Mouse (Mus musculus) kidney, postnatal 36 days (tissue): ENCODE measurements around the gene Vegfa.
A peak's percentile ranks its signal among the peaks of the same experiment; 100 is the strongest.

ENCODE experiments used
- DNase-seq, 2 experiments: peaks; one replicate each; pipeline ENCODE4 v3.0.0; 2021 to 2022; ENCODE audit warnings: mixed read lengths in 2 of 2

Gene Vegfa

GRCm38 (mm10) chr17:46049567-46049966 lies 17.4 kb upstream of the Vegfa start:
- no peak for DNase-seq

DNA sequence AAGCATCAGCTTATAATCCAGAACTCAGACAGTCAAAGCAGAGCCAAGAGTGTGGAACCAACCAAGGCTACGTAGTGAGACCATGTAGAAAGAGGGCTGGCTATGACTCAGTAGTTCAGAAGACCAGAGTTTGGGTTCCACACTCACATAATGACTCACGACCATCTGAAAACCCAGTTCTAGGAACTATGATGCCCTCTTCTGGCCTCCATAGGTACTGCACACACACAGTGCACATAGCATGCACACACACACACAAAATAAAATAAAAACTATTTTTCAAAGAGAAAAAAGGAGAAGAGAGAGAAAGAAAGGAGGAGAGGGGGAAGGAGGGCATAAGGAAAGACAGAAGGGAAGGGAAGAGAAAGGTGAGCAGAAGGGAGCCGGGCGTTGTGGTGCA lies 16.0 kb upstream of the Vegfa start:
- no peak for DNase-seq

- no peak for DNase-seq
Observed at GRCm38 (mm10) chr17:46045742-46046141, 13.6 kb upstream of the Vegfa start.

- no peak for DNase-seq
Observed at GRCm38 (mm10) chr17:46044953-46045352, 12.8 kb upstream of the Vegfa start.

- no peak for DNase-seq
Observed at GRCm38 (mm10) chr17:46042158-46042557, 10.0 kb upstream of the Vegfa start.

- no peak for DNase-seq
Observed at GRCm38 (mm10) chr17:46041679-46042078, 9.5 kb upstream of the Vegfa start.

- peak; percentile 40 to 74 for DNase-seq
Observed at GRCm38 (mm10) chr17:46041223-46041622, 9.1 kb upstream of the Vegfa start.

GRCm38 (mm10) chr17:46040561-46040960 lies 8.4 kb upstream of the Vegfa start:
- no peak for DNase-seq

DNA sequence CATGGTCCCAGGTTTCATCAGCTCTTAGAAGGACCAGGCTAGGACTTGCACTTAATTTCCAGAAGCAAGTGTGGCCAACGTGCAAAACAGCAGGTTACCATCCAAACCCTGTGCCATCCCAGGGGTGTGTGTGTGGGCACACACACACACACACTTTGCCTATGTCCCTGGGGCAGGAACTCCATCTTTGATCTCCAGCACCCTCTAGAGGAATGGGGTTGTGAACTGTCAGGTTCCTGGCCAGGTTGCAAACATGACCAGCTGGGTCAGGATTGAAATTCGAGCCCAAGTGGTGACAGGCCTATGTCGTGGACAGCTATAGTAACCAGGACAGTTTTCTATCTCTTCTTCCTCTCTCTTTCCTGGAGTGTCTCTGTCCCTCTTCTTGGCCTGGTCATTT lies 6.7 kb upstream of the Vegfa start:
- no peak for DNase-seq

DNA sequence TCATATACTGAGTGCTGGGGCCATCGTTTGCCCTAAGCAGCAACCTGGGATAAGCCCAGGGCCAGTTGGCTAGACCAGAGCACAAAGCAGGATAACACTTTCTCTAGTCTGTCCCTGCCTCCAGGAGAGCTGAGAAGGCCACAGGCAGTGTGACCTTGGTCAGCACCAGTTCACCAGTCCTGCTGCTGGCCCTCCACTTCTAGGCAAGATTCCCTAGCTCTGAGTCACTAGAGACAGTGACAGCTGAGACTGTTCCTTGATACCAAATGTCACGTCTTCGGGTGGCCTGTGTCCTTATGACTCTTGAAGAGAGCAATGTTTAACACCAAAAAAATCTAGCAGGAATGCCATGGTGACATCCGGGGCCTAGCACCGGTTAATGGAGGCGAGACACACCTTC lies 4.2 kb upstream of the Vegfa start:
- DNase-seq = no peak

- DNase-seq = no peak
Observed at GRCm38 (mm10) chr17:46034110-46034509, 1.9 kb upstream of the Vegfa start.

DNA sequence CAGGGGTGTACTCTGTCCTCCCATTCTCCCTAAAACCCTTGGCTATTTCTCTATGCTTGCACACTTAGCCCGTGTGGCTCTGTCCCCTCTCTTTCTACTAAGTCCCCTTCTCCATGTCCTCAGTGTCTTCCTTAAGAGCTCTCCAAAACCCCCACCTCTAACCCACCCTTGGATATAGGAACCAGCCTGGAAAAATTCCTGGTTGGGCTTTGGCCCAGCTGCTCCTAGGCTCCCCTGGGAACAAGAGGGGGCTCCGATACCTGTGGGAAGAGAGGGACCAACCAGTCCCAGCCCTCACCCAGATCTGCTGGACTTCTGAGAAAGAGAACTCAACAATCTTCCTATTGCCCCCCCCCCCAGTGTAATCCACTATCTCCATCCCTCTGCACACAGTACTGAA lies 1.4 kb upstream of the Vegfa start:
- DNase-seq = no peak

DNA sequence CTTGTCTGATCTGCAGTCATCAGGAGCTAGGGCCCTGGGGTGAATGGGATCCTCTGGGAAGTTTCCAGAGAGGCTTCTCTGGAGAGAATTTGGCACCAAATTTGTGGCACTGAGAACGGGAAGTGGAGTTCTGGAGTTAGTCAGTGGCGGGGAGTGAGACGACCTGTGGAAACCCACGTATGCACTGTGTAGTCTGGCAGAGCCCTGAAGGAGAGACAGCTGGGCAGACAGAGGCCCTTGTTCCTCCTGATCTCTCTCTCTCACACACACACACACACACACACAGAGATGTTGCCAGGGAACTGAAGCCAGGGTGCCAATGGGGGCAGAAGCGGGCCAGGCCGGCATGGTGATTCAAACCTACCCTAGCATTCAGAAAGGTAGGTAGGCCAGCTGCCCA lies 953 bp upstream of the Vegfa start:
- DNase-seq = no peak

DNA sequence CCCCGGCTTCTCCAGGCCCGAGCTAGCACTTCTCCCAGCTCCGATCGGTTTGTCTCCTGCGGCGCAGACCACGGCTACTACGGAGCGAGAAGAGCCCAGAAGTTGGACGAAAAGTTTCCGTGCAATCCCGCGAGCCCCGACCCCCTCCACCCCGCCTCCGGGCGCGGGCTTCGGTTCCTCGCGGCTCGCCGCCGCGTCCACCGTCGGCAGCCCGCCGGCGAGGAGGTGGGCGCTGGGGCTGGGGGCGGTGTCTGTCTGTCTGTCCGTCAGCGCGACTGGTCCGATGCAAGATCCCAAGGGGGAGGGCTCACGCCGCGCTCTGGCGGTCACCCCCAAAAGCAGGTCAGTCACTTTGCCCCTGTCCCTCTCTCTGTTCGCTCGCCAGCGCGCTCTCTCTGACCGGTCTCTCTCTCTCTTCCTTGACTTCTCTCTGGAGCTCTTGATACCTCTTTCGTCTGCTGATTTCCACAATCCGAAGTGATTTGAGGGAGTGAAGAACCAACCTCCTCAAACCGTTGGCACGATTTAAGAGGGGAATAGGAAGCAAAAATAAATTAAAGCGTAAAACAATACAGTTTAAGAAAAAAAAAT lies 453 bp downstream of the Vegfa start:
- DNase-seq = peak; percentile 66 to 79

DNA sequence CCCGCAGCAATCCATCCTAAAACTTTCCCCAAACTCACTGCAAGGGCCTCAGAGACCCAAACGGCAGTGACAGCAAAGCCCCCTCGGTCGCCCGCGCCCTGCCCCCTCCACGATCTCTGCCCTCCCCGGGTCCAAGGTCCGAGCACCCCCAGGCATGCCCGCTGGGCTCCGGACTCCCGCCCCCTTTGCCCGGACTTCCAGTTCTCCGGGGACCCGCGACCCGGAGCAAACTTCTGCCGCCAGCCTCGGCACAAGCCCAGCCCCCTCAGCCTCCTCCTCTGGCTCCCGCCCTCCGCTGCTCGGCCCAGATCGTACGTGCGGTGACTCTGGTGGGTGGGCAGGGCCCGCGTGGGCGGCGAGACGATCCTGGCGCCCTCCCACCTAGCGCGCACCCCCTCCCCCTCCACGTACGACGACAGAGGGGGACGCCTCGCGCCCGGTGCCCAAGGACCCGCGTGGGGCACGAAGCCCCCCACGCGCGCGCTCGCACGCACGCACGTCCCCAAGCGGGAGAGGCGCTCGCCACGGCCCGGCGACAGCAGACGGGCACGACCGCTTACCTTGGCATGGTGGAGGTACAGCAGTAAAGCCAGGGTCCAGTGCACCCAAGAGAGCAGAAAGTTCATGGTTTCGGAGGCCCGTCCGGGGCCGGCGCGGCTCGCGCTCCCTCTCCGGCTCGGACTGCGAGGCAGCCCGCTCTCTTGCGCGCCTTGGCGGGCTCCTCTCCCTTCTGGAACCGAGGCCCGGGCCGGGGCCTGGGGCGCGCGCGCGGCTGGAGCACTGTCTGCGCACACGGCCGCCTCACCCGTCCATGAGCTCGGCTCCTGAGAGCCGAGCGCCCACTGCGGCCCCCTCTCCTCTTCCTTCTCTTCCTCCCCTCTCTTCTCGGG lies 1.2 kb downstream of the Vegfa start:
- DNase-seq = peak; percentile 92 to 93

- peak; percentile 65 to 79 for DNase-seq
Observed at GRCm38 (mm10) chr17:46030323-46030730, 1.8 kb downstream of the Vegfa start.

DNA sequence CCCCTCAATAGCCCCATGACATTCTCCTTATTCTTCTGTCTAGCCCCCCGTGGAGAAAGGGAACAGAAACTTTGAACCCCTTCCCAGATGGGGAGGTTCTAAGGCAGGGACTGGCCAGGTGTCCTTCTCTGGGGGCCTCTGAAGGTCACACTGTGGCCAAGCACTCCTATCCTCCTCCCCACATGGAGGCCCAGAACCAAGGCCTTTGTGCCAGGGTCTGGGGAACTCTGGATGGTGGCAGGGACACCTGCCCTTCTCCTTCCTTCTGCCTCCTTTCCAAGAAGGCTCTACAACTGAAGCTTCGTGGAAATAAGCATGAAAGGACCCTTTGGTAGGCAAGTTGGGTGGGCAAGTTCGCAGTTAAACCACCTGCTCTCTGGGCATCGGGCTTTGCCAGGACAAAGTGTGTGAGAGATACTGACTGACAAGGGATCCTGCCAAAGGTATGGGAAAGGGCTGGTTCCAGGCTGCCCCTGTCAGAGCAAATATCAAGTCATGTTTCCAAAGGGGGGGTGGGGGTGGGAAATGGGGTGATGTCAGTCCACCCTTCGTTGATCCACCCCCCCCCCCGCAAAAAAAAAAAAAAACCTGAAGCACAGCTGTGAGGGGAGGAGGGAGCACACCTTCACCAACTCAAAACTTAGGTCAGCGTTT lies 2.5 kb downstream of the Vegfa start:
- peak; percentile 23 to 44 for DNase-seq

DNA sequence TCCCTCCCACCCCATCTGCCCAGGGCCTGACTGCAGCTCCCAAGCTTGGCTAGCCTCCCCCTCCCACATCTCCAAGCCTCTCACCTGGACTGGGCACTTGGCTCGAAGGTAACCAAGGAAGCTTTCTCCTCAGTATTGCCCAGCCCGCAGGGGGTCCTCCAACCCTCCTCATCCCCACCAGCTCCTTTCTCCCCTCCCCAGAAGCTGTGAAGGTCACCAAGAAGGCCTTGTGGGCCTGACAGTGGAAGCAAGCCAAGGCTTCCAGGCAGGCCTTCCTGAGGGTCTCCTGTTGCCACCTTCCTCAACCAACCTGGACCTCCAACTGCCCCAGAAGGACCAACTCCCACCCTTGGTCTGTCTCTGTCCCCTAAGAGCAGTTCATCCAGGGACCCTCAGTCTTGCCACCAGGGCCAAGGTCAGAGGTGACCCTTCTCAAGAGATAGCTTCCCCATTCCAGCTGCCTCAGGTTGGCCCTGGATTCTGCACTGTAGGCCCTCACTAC lies 3.1 kb downstream of the Vegfa start:
- DNase-seq = no peak

GRCm38 (mm10) chr17:46028210-46029051 lies 3.7 kb downstream of the Vegfa start:
- peak; percentile 75 to 84 for DNase-seq

DNA sequence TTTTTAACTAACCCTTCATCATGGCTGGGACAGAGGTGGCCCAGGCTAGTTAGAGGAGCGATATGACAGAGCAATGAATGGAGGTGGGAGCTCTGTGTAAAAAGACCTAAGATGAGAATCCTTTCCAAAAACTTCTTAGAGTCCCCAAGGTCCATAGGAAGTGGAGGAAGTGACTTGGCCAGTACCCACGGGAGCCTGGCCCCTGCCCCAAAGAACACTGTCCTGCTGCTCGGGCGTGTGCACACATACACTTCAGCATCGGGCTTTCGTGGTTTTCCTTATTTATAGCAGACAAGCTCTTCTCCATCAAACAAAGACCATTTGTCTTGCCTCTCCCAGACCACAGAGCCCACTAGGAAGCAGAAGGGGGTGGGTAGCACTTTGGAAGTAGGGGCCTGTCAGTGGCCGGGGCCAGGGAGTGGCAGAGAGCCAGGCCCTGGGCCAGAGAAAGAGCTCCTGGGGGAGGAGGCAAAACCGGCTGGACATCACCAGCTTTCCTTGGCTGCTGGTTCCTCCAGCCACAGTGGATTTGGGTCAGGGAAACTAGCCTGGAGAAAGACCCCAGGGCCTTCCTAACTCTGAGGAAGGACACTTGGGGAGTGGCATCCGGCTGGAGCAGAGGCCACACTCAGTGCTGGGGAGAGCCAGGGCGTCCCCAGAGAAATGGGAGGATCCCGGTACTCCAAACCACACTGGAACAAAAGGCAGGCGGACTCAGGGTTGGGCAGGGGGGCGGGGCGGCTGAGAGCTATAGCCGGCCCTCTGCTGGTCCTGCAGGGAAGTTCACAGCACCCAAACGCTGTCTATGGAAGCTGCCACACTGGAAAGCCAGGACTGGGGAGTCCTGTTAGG lies 4.9 kb downstream of the Vegfa start:
- peak; percentile 89 to 94 for DNase-seq

- DNase-seq = peak; percentile 46 to 57
Observed at GRCm38 (mm10) chr17:46025927-46026668, 6.1 kb downstream of the Vegfa start.
